Mouse (Mus musculus) CH12.LX (cell line): Measurements from ENCODE around the gene Exoc8.

Source experiments
- KAT2A ChIP-seq: IDR thresholded peaks from 2 replicates; pipeline ENCODE4 v1.6.1; 2012; ENCODE audit warnings: low read length, improper control_type of control experiment, inconsistent platforms; ENCODE audit not compliant: insufficient replicate concordance
- TBP ChIP-seq: conservative IDR thresholded peaks from 2 replicates; pipeline ENCODE4 v1.6.1; 2011; ENCODE audit warnings: low read depth, low read length, improper control_type of control experiment
- USF1 ChIP-seq: IDR thresholded peaks from 2 replicates; pipeline ENCODE4 v1.6.1; 2014; ENCODE audit warnings: low read depth, mild to moderate bottlenecking, inconsistent platforms, low read length, improper control_type of control experiment

DNA sequence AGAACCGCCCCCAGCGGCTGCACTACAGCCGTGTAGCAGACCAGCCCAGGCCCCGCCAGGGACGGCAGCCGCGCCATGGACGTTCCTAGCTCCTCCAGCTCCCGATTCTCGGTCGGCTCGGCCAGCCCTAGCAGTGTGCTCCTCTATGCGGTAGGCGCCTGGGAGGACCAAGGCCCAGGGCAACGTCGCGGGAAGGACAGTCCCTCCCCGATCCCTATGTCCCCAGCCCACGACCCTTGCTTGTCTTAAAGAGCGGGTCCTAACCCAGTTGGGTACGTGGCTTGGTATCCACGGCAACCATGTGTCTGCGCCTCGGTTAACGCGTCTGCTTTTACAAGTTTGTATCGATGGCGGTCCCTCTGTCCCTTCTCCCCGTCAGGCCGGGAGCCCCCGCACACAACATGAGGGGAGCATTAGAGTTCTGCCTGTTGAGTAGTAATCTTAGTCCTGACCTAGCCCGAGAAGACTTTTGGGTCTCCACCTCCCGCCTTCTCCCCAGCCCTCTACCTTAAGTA lies 34.3 kb downstream of the Exoc8 start:
- TF ChIP-seq USF1 (no peak), KAT2A (no peak), TBP (no peak)
